Mouse (Mus musculus): ENCODE data around the gene Dnase1l2. TPM values are rescaled to one million over a fixed set of nuclear protein-coding genes. Genes with fewer than 3 reads are reported as not detected.

Gene Dnase1l2
- 1.7 and 2.7 TPM in 2 replicates for polyA plus RNA-seq (2016; fragmentation: Nextera tagmentation; extraction: Ambion mirVana)

DNA sequence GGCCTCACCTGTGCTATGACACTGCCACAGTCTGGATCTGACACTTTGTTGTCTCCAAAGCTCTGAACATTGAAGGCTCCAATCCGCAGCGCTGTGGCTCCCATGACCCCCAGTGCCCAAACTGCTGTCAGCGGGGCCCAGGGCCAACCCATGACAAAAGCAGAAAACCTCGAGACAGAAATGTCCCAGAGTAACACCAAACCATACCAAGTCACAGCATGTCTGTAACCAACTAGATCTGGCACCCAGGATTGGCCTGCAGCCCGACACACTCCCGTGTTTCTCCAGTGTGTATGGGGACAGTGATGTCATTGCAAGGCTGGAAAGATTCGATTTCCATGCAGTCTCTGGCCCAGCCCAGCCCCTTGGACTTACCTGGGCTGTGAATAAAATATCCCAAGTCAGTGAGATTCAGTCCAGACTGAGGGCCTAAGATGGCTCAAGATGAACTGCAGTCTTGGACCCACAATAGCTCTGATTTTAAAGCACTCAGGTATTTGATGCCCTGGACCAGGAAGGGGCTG is at the start of gene Dnase1l2:
Gene Dnase1l2 (minus strand): TSS at position 474 of the 524 bp plus-strand sequence.
- Histone ChIP-seq H3K4me1 (no peaks in the 10 kb centered on the region), H3K4me3 (no peak within 1 kb of the TSS), H3K36me3 (peaks cover 100% of the 10 kb centered on the region), H3K27me3 (ENCODE audit: low read depth, poor library complexity, severe bottlenecking) (no peaks in the 10 kb centered on the region), H3K27ac (no peak within 1 kb of the TSS), H3K9me3 (replicated peaks) (no peaks in the 10 kb centered on the region)
- DNase-seq (ENCODE audit: low spot score), result no peak
- WGBS, result 88% methylated on average over 7 of the region's 7 CpGs

DNA sequence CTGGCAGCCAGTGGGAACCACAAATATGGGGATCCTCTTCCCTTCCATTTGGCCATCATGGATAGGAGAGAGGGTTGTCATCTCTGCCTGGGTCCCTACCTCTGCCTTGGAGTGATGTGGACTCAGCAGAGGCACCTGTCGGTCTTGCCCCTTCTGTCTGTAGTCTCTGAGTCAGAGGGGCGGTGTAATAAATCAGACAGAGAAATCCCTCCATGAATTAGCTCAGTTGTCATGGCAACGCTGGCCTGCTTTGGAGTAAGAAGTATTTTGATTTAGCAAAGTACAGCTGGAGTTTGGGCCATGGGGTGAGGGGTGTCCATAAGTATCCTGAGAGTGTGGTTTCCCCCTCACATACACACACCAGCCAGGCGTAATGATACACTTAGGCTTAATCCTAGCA is 47.5 kb upstream of the Dnase1l2 start:
- WGBS, result 82% methylated on average over 4 of the region's 4 CpGs
- Histone ChIP-seq H3K27me3 (ENCODE audit: low read depth, poor library complexity, severe bottlenecking) (peaks cover 59% of the 10 kb centered on the region), H3K36me3 (no peaks in the 10 kb centered on the region), H3K4me1 (peaks cover 23% of the 10 kb centered on the region), H3K4me3 (no peak overlapping the region), H3K27ac (no peak overlapping the region), H3K9me3 (replicated peaks) (no peaks in the 10 kb centered on the region)
- DNase-seq (ENCODE audit: low spot score), result no peak

DNA sequence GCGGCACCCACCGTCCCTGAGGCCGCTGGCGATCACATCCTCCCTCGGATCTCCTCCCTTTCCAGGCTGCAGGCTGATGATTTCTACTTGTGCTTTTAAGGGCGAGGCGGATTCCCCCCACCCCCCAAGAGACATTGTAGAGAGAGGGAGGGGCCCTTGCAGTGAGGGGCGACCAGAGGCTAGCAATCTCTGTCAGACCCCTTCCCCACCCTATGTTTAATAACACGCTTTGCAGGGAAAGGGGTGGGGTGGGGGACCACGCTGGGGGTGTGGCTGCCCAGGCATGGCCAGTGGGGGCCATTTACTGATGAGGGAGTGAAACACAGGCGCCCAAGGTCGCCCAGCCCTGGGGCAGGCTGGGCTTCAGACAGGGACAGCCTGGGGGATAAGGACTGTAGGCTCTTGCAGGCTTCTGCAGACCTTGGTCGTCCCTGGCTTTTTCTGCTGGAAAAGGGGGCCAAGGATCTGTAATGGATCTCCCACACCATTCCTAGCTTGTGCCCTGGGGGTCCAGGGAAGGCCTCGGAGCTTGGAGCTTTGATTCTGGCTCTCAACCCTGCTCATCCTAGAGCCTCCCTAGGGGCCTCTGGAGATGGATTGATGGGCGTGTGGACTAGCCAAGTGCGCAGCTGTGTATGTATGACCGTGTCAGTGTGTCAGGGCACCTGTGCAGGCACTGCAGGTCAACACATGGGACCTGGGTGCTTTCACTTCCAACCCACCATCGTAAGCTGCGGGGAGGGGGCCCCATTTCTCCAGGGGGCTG is 46.5 kb upstream of the Dnase1l2 start:
- H3K4me3 ChIP-seq, result peak overlapping the region; percentile 71
- no peaks in the 10 kb centered on the region for H3K9me3 ChIP-seq (replicated peaks)
- DNase-seq (ENCODE audit: low spot score), result no peak
- H3K36me3 ChIP-seq, result no peaks in the 10 kb centered on the region
- H3K27ac ChIP-seq, result peak overlapping the region; percentile 83; the same call in 1 of the 2 replicates
- peaks cover 26% of the 10 kb centered on the region for H3K4me1 ChIP-seq
- peaks cover 61% of the 10 kb centered on the region for H3K27me3 ChIP-seq (ENCODE audit: low read depth, poor library complexity, severe bottlenecking)
- WGBS, result 19% methylated on average over 19 of the region's 19 CpGs

DNA sequence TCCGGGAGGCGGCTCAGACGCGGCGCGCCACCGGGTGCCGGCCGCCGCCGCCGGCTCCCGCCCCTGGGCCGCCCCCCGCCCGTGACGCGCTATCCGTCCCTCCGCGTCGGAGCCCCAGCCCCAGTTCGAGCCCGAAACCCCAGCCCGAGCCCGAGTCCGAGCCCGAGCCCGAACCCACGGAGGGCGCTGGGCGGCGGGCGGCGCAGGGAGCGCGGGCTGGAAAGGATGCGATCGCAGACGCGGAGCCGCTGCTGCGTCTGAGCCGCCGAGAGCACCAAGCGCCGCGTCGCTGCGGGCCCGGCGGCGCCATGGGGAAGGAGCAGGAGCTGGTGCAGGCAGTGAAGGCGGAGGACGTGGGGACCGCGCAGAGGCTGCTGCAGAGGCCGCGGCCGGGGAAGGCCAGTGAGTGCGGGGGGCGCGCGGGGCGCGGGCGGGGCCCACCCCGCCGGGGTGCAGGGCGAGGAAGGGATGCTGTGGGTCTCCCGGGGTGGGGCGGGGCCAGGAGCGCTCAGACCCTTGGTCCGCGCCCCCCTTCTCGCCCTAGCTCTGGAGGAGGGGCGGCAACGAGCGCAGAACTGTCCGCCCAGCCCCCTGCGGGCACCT is 45.9 kb upstream of the Dnase1l2 start:
- peak; percentile 72 for DNase-seq (ENCODE audit: low spot score)
- Histone ChIP-seq H3K27me3 (ENCODE audit: low read depth, poor library complexity, severe bottlenecking) (peaks cover 61% of the 10 kb centered on the region), H3K36me3 (no peaks in the 10 kb centered on the region), H3K4me1 (peaks cover 26% of the 10 kb centered on the region), H3K9me3 (replicated peaks) (no peaks in the 10 kb centered on the region), H3K27ac (peak overlapping the region; percentile 83), H3K4me3 (peak overlapping the region; percentile 71)
- 3% methylated on average over 81 of the region's 81 CpGs for WGBS

DNA sequence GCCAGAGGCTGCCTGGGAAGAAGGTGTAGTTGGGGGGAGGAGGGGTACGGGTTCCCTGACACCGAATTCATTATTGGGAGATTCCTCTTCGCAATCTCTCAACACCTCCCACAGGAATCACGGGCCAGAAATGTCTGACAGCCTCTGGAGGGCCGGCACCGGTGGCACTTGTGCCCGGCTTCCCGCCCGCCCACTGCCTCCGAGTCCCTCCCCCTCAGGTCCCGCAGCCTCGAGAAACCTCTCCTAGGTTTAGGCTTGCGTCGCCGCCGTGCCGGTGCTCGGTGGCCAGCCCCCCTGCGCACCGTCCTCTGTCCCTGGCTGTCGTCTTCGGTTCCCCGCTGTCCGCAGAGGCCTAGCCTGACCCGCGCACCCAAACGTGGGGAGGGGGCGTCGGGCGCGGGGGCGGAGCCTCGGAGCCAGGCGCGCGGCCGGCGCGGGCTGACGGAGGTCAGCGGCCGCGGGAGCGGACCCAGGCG is 45.3 kb upstream of the Dnase1l2 start, which contains the start of gene Caskin1:
Gene Caskin1 (plus strand): TSS at position 416 of the 476 bp plus-strand sequence.
- peak; percentile 54 for DNase-seq (ENCODE audit: low spot score)
- WGBS, result 2% methylated on average over 45 of the region's 45 CpGs
- Histone ChIP-seq H3K4me3 (peak within 1 kb of the TSS; percentile 71), H3K27ac (peak within 1 kb of the TSS; percentile 83), H3K36me3 (no peaks in the 10 kb centered on the region), H3K27me3 (ENCODE audit: low read depth, poor library complexity, severe bottlenecking) (peaks cover 61% of the 10 kb centered on the region), H3K4me1 (peaks cover 26% of the 10 kb centered on the region), H3K9me3 (replicated peaks) (no peaks in the 10 kb centered on the region)

DNA sequence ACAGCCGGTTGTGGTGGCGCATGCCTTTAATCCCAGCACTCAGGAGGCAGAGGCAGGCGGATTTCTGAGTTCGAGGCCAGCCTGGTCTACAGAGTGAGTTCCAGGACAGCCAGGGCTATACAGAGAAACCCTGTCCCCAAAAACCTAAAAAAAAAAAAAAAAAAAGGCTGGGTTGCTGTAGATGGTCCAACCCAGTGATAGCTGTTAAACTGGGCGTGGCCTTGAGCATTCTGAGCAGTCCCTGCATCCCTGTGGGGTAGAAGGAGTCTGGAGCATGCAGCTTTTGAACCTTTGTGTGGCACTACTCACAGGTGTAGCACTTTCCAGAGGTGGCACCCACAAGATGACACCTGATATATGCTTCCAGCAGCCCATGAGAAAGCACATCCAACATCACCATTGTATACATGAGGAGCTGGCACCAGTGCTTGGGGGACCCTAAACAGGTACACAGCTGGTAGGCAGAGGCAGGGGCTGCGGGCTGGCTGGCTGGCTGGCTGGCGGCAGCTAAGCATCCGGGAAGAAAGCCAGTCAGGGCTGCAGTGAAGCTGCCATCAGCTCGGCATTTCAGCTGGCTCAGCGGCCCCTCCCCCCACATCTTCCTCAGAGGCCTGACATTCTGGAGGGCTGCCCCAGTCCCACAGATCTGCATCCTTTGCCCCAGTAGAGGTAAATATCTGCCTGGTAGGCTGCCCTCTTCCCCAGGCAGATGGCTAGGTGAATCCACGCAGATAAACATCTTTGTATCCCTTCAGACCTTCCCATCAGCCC is 42.4 kb upstream of the Dnase1l2 start:
- Histone ChIP-seq H3K4me3 (no peak overlapping the region), H3K27me3 (ENCODE audit: low read depth, poor library complexity, severe bottlenecking) (peaks cover 49% of the 10 kb centered on the region), H3K36me3 (no peaks in the 10 kb centered on the region), H3K9me3 (replicated peaks) (no peaks in the 10 kb centered on the region), H3K27ac (0 out of 2 replicates have a peak overlapping the region, but pooled peaks have one; percentile 15), H3K4me1 (peaks cover 27% of the 10 kb centered on the region)
- DNase-seq (ENCODE audit: low spot score), result no peak
- 44% methylated on average over 11 of the region's 11 CpGs for WGBS

DNA sequence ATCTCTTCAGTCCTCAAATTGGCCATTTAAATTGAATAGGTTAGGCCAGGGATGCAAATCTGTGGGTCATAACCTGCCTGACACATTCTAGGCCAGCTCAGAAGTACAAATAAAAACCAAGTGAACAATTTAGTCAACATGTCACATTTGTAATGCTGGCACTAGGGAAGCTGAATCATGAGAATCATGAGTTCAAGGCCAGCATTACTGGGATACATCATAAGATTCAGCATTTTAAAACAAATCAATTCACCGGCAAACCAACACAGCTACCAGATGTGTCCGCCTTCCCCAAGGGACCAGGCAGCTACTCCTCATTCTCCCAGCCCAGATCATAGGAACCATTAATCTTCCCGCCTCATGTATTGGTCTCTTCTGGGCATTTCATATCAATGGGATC is 40.6 kb upstream of the Dnase1l2 start:
- H3K27me3 ChIP-seq (ENCODE audit: low read depth, poor library complexity, severe bottlenecking), result peaks cover 31% of the 10 kb centered on the region
- 87% methylated on average over 3 of the region's 3 CpGs for WGBS
- no peaks in the 10 kb centered on the region for H3K36me3 ChIP-seq

DNA sequence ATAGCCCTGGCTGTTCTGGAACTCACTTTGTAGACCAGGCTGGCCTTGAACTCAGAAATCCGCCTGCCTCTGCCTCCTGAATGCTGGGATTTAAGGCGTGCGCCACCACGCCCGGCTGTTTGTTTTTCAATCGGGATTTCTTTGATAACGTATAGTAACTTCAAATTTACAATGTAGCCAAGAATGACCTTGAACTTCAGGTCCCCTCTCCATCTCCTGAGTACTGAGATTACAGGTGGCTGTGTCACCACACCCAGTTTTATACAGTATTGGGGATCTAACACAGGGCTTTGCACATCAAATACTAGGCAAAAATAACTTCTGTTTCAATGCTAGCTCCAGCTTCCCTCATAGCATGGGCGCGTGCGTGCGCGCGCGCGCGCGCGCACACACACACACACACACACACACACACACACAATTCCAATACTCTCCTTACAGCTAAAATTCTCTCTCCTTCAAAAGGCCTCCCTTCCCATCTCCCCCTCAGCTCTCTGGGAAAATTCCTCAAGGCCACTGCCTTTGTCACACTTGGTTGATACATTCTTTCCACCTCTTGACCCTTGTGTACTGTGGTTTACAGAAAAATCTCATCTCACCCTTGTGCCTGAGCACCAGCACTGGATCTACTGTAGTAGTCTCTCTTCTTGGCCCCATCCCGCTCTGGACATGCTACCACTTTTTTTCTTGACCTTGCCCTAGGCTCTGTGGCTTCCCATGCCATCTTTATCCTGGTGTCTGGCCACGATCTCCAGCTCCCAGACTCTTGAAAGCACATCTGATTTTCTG is 38.3 kb upstream of the Dnase1l2 start:
- Histone ChIP-seq H3K27ac (no peak overlapping the region), H3K4me1 (peaks cover 25% of the 10 kb centered on the region), H3K9me3 (replicated peaks) (no peaks in the 10 kb centered on the region), H3K36me3 (peaks cover 16% of the 10 kb centered on the region), H3K4me3 (no peak overlapping the region), H3K27me3 (ENCODE audit: low read depth, poor library complexity, severe bottlenecking) (peaks cover 9% of the 10 kb centered on the region; the same call in 1 of the 2 replicates)
- 94% methylated on average over 20 of the region's 20 CpGs for WGBS
- DNase-seq (ENCODE audit: low spot score), result no peak

More for the DNA sequence above, 40.6 kb upstream of the Dnase1l2 start:
- no peak overlapping the region for H3K27ac ChIP-seq
- no peak overlapping the region for H3K4me3 ChIP-seq
- H3K4me1 ChIP-seq, result peaks cover 22% of the 10 kb centered on the region
- no peaks in the 10 kb centered on the region for H3K9me3 ChIP-seq (replicated peaks)
- DNase-seq (ENCODE audit: low spot score), result no peak

DNA sequence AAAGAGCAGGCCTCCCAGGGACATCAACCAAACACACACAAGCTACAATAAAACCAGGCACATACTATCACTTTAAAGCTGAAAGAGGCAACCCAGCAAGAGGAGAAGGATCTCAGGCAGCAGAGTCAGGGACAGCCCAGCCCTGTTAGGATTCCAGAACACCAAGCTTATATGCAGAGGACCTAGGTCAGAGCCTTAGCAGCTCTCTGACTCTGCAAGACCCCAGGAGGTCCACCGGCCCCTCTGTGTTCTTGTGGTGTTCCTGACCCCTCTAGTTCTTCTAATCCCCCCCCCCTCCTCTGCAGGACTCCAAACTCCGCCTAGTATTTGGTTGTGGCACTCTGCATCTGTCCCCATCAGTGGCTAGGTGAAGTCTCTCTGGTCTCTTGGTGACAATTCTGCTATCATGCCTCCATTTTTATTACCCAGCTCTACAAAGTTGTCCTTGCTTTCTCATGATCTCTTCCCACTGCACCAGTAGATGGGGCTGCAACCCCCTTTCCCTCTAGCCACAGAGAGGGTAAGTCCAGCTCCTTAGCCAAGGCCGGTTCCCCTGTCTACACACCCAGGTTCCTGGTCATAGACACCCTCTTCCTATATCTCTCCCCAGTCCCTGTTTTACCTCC is 37.4 kb upstream of the Dnase1l2 start:
- H3K4me3 ChIP-seq, result peak overlapping the region; percentile 79; the same call in 1 of the 2 replicates
- peaks cover 20% of the 10 kb centered on the region for H3K4me1 ChIP-seq
- 0 out of 2 replicates have a peak, but pooled peaks cover under 1% of the 10 kb centered on the region for H3K27me3 ChIP-seq (ENCODE audit: low read depth, poor library complexity, severe bottlenecking)
- peak overlapping the region; percentile 25; the same call in 1 of the 2 replicates for H3K27ac ChIP-seq
- H3K36me3 ChIP-seq, result peaks cover 25% of the 10 kb centered on the region
- 49% methylated on average over 3 of the region's 3 CpGs for WGBS
- no peak for DNase-seq (ENCODE audit: low spot score)
- H3K9me3 ChIP-seq (replicated peaks), result no peaks in the 10 kb centered on the region

DNA sequence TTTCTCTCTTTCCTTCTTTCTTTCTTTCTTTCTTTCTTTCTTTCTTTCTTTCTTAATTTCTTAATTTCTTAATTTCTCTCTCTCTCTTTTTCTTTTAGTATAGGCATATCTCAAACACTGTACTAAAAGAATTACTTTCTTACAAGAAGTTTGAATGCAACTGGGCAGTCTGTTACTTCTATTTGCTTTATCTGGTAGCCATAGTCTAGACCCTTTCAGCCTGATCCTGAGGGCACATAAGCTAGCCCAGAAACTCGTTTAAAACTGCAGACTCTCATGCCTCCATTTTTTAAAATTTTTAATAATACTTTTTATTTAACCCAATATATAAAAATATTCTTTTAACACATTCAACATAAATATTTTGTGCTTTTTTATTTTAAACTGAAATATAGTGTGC is 36.5 kb upstream of the Dnase1l2 start:
- WGBS, result 44% methylated on average over 1 of the region's 1 CpGs
- peak overlapping the region; percentile 79 for H3K4me3 ChIP-seq
- peaks cover 18% of the 10 kb centered on the region for H3K4me1 ChIP-seq
- H3K9me3 ChIP-seq (replicated peaks), result no peaks in the 10 kb centered on the region
- peak overlapping the region; percentile 94 for H3K27ac ChIP-seq
- H3K27me3 ChIP-seq (ENCODE audit: low read depth, poor library complexity, severe bottlenecking), result no peaks in the 10 kb centered on the region
- peaks cover 34% of the 10 kb centered on the region for H3K36me3 ChIP-seq
- no peak for DNase-seq (ENCODE audit: low spot score)

DNA sequence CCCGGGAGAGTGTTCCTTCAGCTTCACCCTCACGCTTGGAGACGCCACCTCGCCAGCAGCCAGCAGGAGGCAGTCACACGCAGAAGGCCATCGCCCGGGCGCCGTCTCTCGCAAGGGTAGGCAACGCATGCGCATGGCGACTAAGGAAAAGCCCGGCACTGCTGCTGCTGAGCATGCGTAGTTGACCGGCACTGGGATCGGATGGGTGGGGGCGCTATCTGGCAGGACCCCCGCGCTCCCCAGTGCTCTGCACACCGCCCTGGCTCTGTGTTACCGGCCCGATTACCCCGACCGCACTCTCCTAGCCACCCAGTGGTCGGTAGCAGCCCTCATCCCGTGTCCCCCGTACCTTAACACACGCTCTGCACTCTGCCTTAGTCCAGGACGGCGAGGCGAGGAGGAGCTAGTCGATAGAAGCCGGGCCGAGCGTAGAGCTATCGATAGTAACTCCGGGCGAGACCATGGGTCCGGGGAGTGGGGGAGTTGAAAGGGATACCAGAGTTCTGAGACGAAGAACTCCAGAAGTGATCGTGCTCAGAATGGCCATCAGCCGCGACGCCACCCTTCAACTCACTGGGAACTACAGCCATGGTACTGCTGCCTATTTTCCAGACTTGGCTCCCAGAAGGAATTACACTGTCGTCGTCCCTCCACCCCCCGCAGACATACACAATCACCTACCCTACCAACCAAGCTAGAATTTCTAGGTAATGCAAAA is 35.9 kb upstream of the Dnase1l2 start, which contains the start of gene Mlst8:
Gene Mlst8 (minus strand): TSS at position 416 of the 718 bp plus-strand sequence.
- under 1% methylated on average over 48 of the region's 48 CpGs for WGBS
- DNase-seq (ENCODE audit: low spot score), result peak; percentile 99
- H3K27ac ChIP-seq, result peak within 1 kb of the TSS; percentile 94
- H3K36me3 ChIP-seq, result peaks cover 40% of the 10 kb centered on the region
- H3K9me3 ChIP-seq (replicated peaks), result no peaks in the 10 kb centered on the region
- H3K4me3 ChIP-seq, result peak within 1 kb of the TSS; percentile 79
- no peaks in the 10 kb centered on the region for H3K27me3 ChIP-seq (ENCODE audit: low read depth, poor library complexity, severe bottlenecking)
- H3K4me1 ChIP-seq, result peaks cover 18% of the 10 kb centered on the region
